ENCODE assay signal across 17 mouse cellular contexts in the genomic region with DNA sequence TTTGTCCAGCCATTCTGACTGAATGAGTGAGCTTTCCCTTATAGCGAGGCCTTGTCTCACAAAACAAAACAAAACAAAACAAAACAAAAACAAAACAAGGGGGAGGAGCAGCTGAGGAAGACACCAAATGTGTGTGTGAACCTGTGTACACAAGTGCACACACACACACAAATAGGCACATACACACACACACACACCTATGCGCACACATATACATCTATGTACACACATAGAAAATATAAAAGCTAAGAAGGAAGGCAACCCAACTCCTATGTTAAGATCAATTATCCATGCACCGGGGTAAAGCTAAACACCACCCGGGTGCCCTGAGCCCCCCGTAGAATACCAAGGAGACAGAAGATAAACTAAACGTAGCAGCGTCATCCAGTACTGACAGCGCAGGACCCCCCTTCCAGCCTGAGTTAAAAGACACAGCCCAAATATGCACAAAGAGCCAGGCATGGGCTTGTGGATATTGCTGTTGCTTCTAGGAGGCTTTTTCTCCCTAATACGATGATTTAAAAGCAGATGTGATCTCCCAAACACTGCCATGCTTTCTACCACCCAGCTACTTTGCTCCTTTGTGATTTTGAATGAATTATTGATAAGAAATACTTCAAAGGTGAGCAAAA.
DNase-seq lines count a peak whose midpoint lies in the region; ATAC-seq lines count a peak whose summit lies in the region.
"Had no signal": no experiment of that assay in that cellular context is flagged by ENCODE, and none has a peak within 500 bp of the region (broad histone marks: within the 10 kb centered on the region; RNA-seq: fewer than 3 reads in every experiment).

No protein-coding gene starts in this region.

- WGBS in neural tube, embryonic 12.5 days: 70% methylated on average over 9 of the region's 9 CpGs
- WGBS in hindbrain, embryonic 12.5 days: 58% methylated on average over 9 of the region's 9 CpGs
- WGBS in midbrain, embryonic 12.5 days: 61% methylated on average over 9 of the region's 9 CpGs
- 53% methylated on average over 9 of the region's 9 CpGs for WGBS in neural tube, embryonic 15.5 days

- DNase-seq in neural tube, embryonic 10.5 days (ENCODE audit: extremely low spot score, low spot score): no peak
- no peak for DNase-seq in kidney, adult 11 months
- no peak for DNase-seq in right cerebral cortex, postnatal 4 days
- DNase-seq in embryo, embryonic 11 days: no peak
- DNase-seq: adrenal gland, postnatal 14 days; cerebellum, adult 8-10 months; gastrocnemius, adult 2 months; heart, postnatal 4 days; kidney, postnatal 10 days; lung, postnatal 4 days had no signal

- H3K27ac ChIP-seq in neural tube, embryonic 12.5 days: no peak overlapping the region
- peak overlapping the region; percentile 60; the same call in 1 of the 2 replicates for H3K27ac ChIP-seq in hindbrain, embryonic 12.5 days
- H3K27ac ChIP-seq in midbrain, embryonic 12.5 days (replicated peaks): peak overlapping the region; percentile 71
- H3K27ac ChIP-seq in neural tube, embryonic 15.5 days (replicated peaks): no peak overlapping the region
- H3K27ac ChIP-seq: embryonic facial prominence, embryonic 15.5 days; gastrocnemius, adult 2 months; stomach, embryonic 15.5 days had no signal

- H3K27me3 ChIP-seq in neural tube, embryonic 12.5 days (replicated peaks): no peaks in the 10 kb centered on the region
- H3K27me3 ChIP-seq in hindbrain, embryonic 12.5 days: no peaks in the 10 kb centered on the region
- H3K27me3 ChIP-seq in midbrain, embryonic 12.5 days: 0 out of 2 replicates have a peak, but pooled peaks cover 3% of the 10 kb centered on the region
- H3K27me3 ChIP-seq in neural tube, embryonic 15.5 days (replicated peaks): no peaks in the 10 kb centered on the region
- H3K27me3 ChIP-seq: embryonic facial prominence, embryonic 15.5 days; stomach, embryonic 15.5 days had no signal

- H3K4me2 ChIP-seq in neural tube, embryonic 12.5 days (replicated peaks): peak overlapping the region; percentile 52; the same call in 1 of the 2 replicates
- H3K4me2 ChIP-seq in hindbrain, embryonic 12.5 days (replicated peaks): peak overlapping the region; percentile 48; the same call in 1 of the 2 replicates
- H3K4me2 ChIP-seq in midbrain, embryonic 12.5 days (replicated peaks): peak overlapping the region; percentile 51; the same call in 1 of the 2 replicates
- peak overlapping the region; percentile 55; the same call in 1 of the 2 replicates for H3K4me2 ChIP-seq in neural tube, embryonic 15.5 days

- H3K9ac ChIP-seq in neural tube, embryonic 12.5 days: no peak overlapping the region
- no peak overlapping the region for H3K9ac ChIP-seq in hindbrain, embryonic 12.5 days
- no peak overlapping the region for H3K9ac ChIP-seq in midbrain, embryonic 12.5 days (replicated peaks)
- H3K9ac ChIP-seq in neural tube, embryonic 15.5 days (replicated peaks): no peak overlapping the region
- H3K9ac ChIP-seq: embryonic facial prominence, embryonic 15.5 days; stomach, embryonic 15.5 days had no signal

- no peak overlapping the region for H3K4me3 ChIP-seq in neural tube, embryonic 12.5 days
- no peak overlapping the region for H3K4me3 ChIP-seq in hindbrain, embryonic 12.5 days
- no peak overlapping the region for H3K4me3 ChIP-seq in midbrain, embryonic 12.5 days
- no peak overlapping the region for H3K4me3 ChIP-seq in neural tube, embryonic 15.5 days (replicated peaks)
- H3K4me3 ChIP-seq: gastrocnemius, adult 2 months had no signal

- no peaks in the 10 kb centered on the region for H3K36me3 ChIP-seq in neural tube, embryonic 12.5 days
- no peaks in the 10 kb centered on the region for H3K36me3 ChIP-seq in hindbrain, embryonic 12.5 days
- H3K36me3 ChIP-seq in midbrain, embryonic 12.5 days: no peaks in the 10 kb centered on the region
- H3K36me3 ChIP-seq in neural tube, embryonic 15.5 days: no peaks in the 10 kb centered on the region
- H3K36me3 ChIP-seq: embryonic facial prominence, embryonic 15.5 days; stomach, embryonic 15.5 days had no signal

- peaks cover 7% of the 10 kb centered on the region for H3K4me1 ChIP-seq in neural tube, embryonic 12.5 days
- H3K4me1 ChIP-seq in hindbrain, embryonic 12.5 days: peaks cover 24% of the 10 kb centered on the region
- peaks cover 23% of the 10 kb centered on the region for H3K4me1 ChIP-seq in midbrain, embryonic 12.5 days
- H3K4me1 ChIP-seq in neural tube, embryonic 15.5 days: peaks cover 17% of the 10 kb centered on the region

- no peaks in the 10 kb centered on the region for H3K9me3 ChIP-seq in neural tube, embryonic 12.5 days
- H3K9me3 ChIP-seq in hindbrain, embryonic 12.5 days (replicated peaks): no peaks in the 10 kb centered on the region
- H3K9me3 ChIP-seq in midbrain, embryonic 12.5 days: no peaks in the 10 kb centered on the region
- no peaks in the 10 kb centered on the region for H3K9me3 ChIP-seq in neural tube, embryonic 15.5 days (replicated peaks)
- H3K9me3 ChIP-seq: embryonic facial prominence, embryonic 15.5 days; stomach, embryonic 15.5 days had no signal

- ATAC-seq in neural tube, embryonic 12.5 days (ENCODE audit: low FRiP score, low read depth): peak; percentile 47
- no peak for ATAC-seq in hindbrain, embryonic 12.5 days (ENCODE audit: low FRiP score)
- ATAC-seq in midbrain, embryonic 12.5 days (ENCODE audit: low FRiP score, low read depth): 0 out of 2 replicates have a peak, but pooled peaks have one; percentile 39
- peak; percentile 45; the same call in 1 of the 2 replicates for ATAC-seq in neural tube, embryonic 15.5 days (ENCODE audit: low FRiP score)
- ATAC-seq: intestine, postnatal 0 days had no signal

Comparison
In these comparisons a context has a peak if more than half of its experiments do, and no peak if none do; other contexts are left out.
1. H3K27ac ChIP-seq: peak in hindbrain, embryonic 12.5 days (single experiment) and midbrain, embryonic 12.5 days (single experiment); none in neural tube, embryonic 12.5 days (single experiment) and neural tube, embryonic 15.5 days (single experiment).
2. Peak in every context shown above with its lines, with median percentiles within 50 percentile points of each other: H3K4me2 ChIP-seq.